Mouse (Mus musculus) gastrocnemius, postnatal 4 days (tissue): ENCODE results near the gene Ndufaf3. TPM values are rescaled to one million over a fixed set of nuclear protein-coding genes. Genes with fewer than 3 reads are reported as not detected.

Experiments used
- DNase-seq, 2 experiments: peaks; one replicate each; pipeline ENCODE4 v3.0.0; 2021 to 2022; ENCODE audit warnings: low spot score in 2 of 2, mixed read lengths in 2 of 2
- total RNA-seq, 2 experiments: library from RNA; stranded (reverse); gene quantifications; 2 replicates each; pipeline ENCODE4 v1.2.3; 2021

Gene Ndufaf3
- total RNA-seq, 2 experiments from 2014 or later, result 39.6 to 46.7 TPM

DNA sequence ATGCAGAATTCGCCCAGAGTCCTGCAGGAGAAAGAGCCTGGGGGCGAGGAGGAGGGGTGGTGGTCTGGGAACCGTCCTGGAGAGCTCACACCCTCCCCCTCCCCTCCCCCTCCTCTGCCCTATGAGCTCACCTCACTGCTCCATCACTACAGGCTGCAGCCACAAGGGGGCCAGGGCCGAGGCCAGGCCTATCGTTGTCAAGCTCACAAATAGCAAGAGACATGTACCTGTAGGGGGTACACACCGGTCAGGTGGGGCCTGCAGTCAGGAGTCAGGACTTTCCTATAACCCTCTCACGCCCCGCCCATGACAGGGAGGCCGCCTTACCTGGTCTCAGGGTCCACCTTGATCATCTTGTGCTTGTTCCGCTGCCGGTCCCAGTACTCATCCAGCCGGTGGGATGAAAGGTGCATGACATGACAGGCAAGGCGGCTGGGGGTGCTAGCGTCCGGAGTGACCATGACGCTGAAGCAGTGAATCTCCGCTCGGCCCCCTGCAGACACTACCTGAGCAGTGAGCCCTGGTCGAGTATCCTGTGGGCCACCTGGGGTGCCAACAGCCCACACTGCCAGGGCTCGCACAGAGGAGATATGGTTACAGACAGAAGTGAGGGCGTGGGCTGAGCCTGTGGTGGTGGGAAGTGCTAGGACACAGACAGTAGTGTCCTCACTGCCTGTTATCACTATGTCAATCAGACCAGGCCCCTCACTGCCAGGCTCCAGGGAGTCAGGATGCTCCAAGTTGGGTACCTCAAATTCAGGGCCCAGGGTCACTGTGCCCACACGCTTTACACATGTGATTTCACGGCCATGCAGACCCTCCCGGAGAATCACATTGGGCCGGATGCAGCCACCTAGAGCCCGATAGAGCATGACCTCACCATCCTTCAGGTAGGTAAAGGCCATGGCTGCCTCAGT is 6.8 kb upstream of the Ndufaf3 start:
- peak in 1 of 2 experiments; percentile 63 for DNase-seq

DNA sequence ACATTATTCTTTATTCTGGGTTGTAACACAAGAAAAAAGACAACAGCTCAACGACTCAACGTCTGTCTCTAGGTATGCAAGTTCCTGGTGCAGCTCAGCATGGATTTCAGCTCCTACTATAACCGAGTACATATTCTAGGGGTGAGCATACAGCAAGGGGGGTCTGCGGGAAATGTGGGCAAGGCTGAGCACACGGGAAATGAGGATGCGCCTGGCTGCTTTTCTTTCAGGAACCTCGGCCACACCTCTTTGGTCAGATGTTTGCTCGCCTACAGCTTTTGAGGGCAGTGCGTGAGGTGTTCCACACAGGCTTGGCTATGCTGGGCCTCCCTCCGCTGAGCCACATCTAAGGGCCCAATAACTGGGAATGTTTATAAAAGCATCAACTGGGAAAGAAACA is 5.1 kb upstream of the Ndufaf3 start:
- DNase-seq, result peak in 1 of 2 experiments; percentile 6

DNA sequence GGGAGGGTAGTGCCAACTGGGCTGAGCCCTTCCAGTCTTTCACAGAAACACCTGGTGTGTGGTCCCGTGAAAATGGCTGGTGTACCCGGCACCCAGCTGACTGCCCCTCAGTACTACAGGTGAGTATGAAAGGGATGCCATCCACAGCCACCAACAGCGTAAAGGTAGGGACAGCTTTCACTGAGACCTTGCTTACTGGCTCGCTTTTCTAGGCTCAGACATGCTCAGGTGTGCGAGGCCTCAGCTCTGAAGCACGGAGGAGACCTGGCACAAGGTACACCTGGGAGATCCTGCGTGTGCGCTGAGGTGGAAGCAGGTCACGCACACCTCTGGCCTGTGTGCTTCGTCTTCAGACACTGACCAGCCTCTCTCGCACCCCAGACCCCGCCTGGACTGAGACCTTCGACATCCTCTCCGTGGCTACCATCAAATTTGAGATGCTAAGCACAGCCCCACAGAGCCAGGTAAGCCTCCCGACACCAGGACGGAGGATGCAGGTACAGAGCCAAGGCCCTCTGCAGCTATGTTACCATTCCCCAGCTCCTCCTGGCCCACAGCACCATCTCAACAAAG is 4.3 kb upstream of the Ndufaf3 start:
- DNase-seq, result no peak

DNA sequence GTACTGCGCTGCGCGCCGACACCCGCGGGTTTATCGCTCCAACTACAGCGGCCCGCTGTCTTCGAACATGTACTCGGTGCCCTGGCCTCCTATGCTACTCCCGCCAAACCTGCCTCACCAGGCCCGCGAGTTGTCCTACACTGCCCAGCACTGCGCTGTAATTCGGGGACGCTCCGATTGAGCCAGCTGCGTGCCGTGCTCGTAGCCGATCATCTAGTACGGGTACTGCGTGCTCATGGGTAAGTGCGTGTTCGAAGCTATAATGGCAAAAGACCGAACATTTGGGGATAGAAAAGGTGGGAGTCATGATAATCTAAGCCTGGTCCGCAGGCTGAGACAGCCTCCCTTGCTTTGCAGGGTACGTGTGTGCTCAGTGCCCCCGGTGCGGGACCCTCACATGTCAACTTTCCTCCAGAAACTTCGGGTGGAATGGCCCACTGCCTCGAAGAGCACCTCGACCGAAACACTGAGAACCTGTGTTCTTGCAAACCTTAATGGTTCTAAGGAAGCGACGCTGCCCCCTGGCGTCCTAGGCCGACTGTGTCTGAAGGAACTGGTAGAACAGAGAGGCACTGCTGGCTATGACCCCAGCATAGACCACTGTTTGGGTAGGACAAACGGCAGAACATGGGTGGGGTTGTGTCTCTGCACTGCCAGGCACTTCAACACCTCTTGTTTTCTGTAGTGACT is 3.1 kb upstream of the Ndufaf3 start:
- DNase-seq, result peak; percentile 51 to 79

GRCm38 (mm10) chr9:108569381-108570206 is 2.4 kb upstream of the Ndufaf3 start, which contains the start of gene Dalrd3:
TSS of gene Dalrd3 (plus strand) at chr9:108569886.
- DNase-seq, result peak; percentile 80 to 90

GRCm38 (mm10) chr9:108568511-108568921 is 1.3 kb upstream of the Ndufaf3 start:
- no peak for DNase-seq

DNA sequence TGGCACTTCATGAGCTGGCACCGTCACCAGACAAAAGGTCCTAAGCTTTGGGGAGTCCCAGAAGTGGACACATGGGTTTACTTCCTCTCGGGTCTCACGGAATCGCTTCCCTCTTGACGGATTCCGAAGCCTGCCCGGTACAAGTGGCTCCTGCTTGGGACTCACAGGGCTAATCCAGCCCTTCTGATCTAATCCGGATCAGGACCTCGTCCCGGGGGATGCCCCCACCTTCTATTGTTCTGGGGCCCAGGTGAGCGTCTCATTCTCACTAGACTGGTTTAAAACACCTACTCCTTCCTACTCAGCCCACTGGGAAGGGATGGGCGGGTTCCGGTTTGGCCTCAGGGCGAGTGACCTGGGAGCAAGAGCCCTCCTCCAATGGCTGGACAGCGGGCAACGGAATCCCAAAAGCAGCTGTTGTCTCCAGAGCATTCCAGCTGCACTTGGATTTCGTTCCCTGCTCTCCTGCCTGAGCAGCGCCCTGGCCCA is 741 bp upstream of the Ndufaf3 start:
- no peak for DNase-seq

- no peak for DNase-seq
Observed at GRCm38 (mm10) chr9:108565881-108566814, 1.1 kb downstream of the Ndufaf3 start.

- no peak for DNase-seq
Observed at GRCm38 (mm10) chr9:108564131-108564530, 3.1 kb downstream of the Ndufaf3 start.

- DNase-seq, result no peak
Observed at GRCm38 (mm10) chr9:108563671-108564070, 3.6 kb downstream of the Ndufaf3 start.

GRCm38 (mm10) chr9:108560227-108560841 is 6.9 kb downstream of the Ndufaf3 start, which contains the start of gene Impdh2:
TSS of gene Impdh2 (plus strand) at chr9:108560286.
- DNase-seq, result peak; percentile 82 to 92

- no peak for DNase-seq
Observed at GRCm38 (mm10) chr9:108559169-108559568, 8.1 kb downstream of the Ndufaf3 start.

GRCm38 (mm10) chr9:108546875-108547274 is 20.4 kb downstream of the Ndufaf3 start:
- no peak for DNase-seq

GRCm38 (mm10) chr9:108545986-108546385 is 21.2 kb downstream of the Ndufaf3 start:
- no peak for DNase-seq

DNA sequence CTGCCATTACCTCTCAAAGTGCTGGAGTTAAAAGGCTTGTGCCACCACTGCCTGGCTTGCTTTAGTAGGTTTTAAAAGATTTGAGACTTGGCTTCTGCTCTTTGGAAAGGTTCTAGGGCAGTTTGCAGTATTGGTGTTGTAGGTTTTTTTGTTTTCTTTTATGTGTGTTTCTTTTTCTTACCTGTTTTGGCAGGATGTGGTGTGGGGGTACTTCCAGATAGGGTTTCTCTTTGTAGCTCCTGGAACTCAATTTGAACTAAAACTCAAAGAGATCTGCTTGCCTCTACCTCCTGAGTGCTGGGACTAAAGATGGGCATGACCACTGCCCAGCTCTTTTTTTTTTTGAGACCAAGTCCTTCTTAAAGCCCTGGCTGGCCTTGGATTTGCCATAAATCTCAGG is 26.4 kb downstream of the Ndufaf3 start:
- no peak for DNase-seq

- no peak for DNase-seq
Observed at GRCm38 (mm10) chr9:108531496-108531895, 35.7 kb downstream of the Ndufaf3 start.

DNA sequence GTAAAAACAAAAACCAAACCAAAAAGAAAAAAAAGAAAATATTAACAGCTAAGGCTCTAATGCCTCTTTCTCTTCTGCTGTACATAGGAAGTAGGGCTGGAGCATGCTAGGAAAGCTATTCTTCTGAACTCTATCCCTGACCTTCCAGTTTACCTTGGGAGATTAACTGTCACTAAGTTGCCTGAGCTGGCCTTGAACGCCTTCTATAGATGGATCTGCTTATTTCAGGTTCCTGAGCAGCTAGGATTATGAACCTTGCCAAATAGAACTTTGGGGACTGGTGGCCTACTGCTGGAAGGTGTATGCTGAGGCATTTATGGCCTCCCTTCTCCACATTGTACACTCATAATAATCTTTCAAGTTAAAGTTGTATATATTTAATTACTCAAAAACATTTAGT is 36.3 kb downstream of the Ndufaf3 start:
- DNase-seq, result no peak

DNA sequence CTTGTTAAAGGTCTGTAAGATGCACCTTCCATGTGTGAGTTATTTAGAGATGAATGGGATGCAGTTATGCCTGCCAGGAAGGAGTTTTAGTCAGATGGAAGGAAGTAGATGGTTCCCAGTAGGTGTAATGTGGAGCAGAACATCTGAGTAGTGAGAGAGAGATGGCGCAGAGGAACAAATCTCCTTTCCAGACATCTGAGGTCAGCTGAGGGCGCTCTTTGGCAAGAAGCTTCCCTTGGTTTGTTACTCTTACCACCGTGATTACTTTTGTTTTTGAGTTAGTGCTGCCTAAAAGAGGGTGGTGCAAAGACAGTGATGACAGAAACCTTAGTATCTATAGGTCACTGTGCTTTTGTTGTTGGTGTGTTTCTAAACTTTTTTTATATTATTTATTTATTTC is 41.8 kb downstream of the Ndufaf3 start:
- DNase-seq, result no peak

DNA sequence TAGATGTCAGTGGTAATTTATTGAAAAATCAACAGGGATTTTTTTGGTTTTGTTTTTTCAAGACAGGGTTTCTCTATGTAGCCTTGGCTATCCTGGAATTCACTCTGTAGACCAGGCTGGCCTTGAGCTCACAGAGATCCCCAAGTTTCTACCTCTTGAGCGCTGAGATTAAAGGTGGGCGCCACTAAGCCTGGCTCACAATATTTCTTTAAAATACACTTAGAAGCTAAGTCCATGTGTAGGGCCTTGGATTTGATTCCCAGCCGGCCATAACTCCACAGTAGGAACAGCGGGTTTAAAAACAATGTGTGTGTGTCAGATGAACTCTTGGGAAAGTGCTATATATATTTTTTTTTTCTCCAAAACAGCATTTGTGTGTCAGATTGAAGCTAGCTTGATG is 43.9 kb downstream of the Ndufaf3 start:
- no peak for DNase-seq
